In genomic region chr13:98208842-98209241, GRCm38 (mm10) we compare ENCODE assay signal across 11 mouse cellular contexts. TPM values are rescaled to one million over a fixed set of nuclear protein-coding genes. Genes with fewer than 3 reads are reported as not detected.
DNase-seq lines count a peak whose midpoint lies in the region; ATAC-seq and TF ChIP-seq lines count a peak whose summit lies in the region.
"Had no signal": no experiment of that assay in that cellular context is flagged by ENCODE, and none has a peak within 500 bp of the region (broad histone marks: within the 10 kb centered on the region; RNA-seq: fewer than 3 reads in every experiment).

No protein-coding gene starts in this region.

- TF ChIP-seq CTCF in lung, postnatal 0 days (IDR thresholded peaks at IDR 0.05): peak; percentile 52
- peak; percentile 85 for TF ChIP-seq CTCF in layer of hippocampus, adult 2 months (conservative IDR thresholded peaks at IDR 0.05)

- intact Hi-C loops in gastrocnemius, postnatal 14 days (cut with DNase I; ENCODE audit: low total_unique reads): no loop called here

- no peaks in the 10 kb centered on the region for H3K9me3 ChIP-seq in lung, postnatal 0 days (ENCODE audit: low read length)
- H3K9me3 ChIP-seq: embryonic facial prominence, embryonic 15.5 days; G1E; neural tube, embryonic 12.5 days had no signal

- 27% methylated on average over 9 of the region's 9 CpGs for WGBS in lung, postnatal 0 days

- H3K9ac ChIP-seq in lung, postnatal 0 days (replicated peaks; ENCODE audit: low read depth): no peak overlapping the region
- H3K9ac ChIP-seq: embryonic facial prominence, embryonic 15.5 days; neural tube, embryonic 12.5 days had no signal

- no peak overlapping the region for H3K4me3 ChIP-seq in lung, postnatal 0 days (ENCODE audit: low read depth, low read length)
- H3K4me3 ChIP-seq in layer of hippocampus, adult 2 months: no peak overlapping the region
- H3K4me3 ChIP-seq: embryonic facial prominence, embryonic 15.5 days; neural tube, embryonic 12.5 days had no signal

- ATAC-seq in lung, postnatal 0 days: no peak

- TF ChIP-seq EP300 in lung, postnatal 0 days (IDR thresholded peaks at IDR 0.05): no peak

- peak; percentile 11 for DNase-seq in gastrocnemius, postnatal 14 days
- no peak for DNase-seq in gastrocnemius, postnatal 4 days (ENCODE audit: low spot score in 2 of 2)
- DNase-seq in lung, postnatal 0 days (ENCODE audit: low spot score): no peak
- no peak for DNase-seq in lung, postnatal 25 days (ENCODE audit: low spot score)
- peak; percentile 24 to 61 for DNase-seq in layer of hippocampus, adult 2 months (ENCODE audit: low spot score in 2 of 2)
- DNase-seq in testis, postnatal 10 days (ENCODE audit: low spot score): peak; percentile 53
- no peak for DNase-seq in spleen, postnatal 14 days (ENCODE audit: low spot score in 2 of 2)
- DNase-seq in frontal cortex, postnatal 14 days (ENCODE audit: low spot score in 2 of 2): no peak

- no peak overlapping the region for H3K27ac ChIP-seq in lung, postnatal 0 days (ENCODE audit: low read length)
- no peak overlapping the region for H3K27ac ChIP-seq in layer of hippocampus, adult 2 months
- H3K27ac ChIP-seq: embryonic facial prominence, embryonic 15.5 days; neural tube, embryonic 12.5 days had no signal

- no peak overlapping the region for H3K4me2 ChIP-seq in lung, postnatal 0 days (replicated peaks; ENCODE audit: low read depth, low read length)
- H3K4me2 ChIP-seq: embryonic facial prominence, embryonic 15.5 days; neural tube, embryonic 12.5 days had no signal

- H3K4me1 ChIP-seq in lung, postnatal 0 days (ENCODE audit: insufficient read depth, low read depth, low read length): no peaks in the 10 kb centered on the region

- no peaks in the 10 kb centered on the region for H3K36me3 ChIP-seq in lung, postnatal 0 days (ENCODE audit: insufficient read depth, low read length)
- H3K36me3 ChIP-seq: embryonic facial prominence, embryonic 15.5 days; G1E; neural tube, embryonic 12.5 days had no signal

- no peaks in the 10 kb centered on the region for H3K27me3 ChIP-seq in lung, postnatal 0 days (replicated peaks; ENCODE audit: insufficient read depth, low read length)
- H3K27me3 ChIP-seq: neural tube, embryonic 12.5 days had no signal

RNA-seq across cellular contexts. Expression of gene Arhgef28, which starts 2.6 kb away (rescaled TPM):
- total RNA-seq in gastrocnemius, postnatal 14 days (2021): 1 to 10 TPM; 3.8 to 4.6 TPM
- 1 to 10 TPM; 4.8 to 5.9 TPM for total RNA-seq in gastrocnemius, postnatal 4 days (2021)
- polyA plus RNA-seq in lung, postnatal 0 days (2015; fragmentation: Nextera tagmentation; extraction: Ambion mirVana): 42.9 and 53.0 TPM in 2 replicates
- total RNA-seq in layer of hippocampus, adult 2 months (2021): 100 to 1,000 TPM; 103 to 110 TPM
- polyA plus RNA-seq: G1E had no signal

RNA-seq across cellular contexts. Expression of gene Utp15, which starts 54.0 kb away (rescaled TPM):
- total RNA-seq in gastrocnemius, postnatal 14 days (2021): 1 to 10 TPM; 3.6 to 4.5 TPM
- total RNA-seq in gastrocnemius, postnatal 4 days (2021): 1 to 10 TPM; 8.4 to 9.9 TPM
- 8.4 and 8.7 TPM in 2 replicates for polyA plus RNA-seq in lung, postnatal 0 days (2015; fragmentation: Nextera tagmentation; extraction: Ambion mirVana)
- total RNA-seq in layer of hippocampus, adult 2 months (2021): 10 to 100 TPM; 21.5 to 22.5 TPM

RNA-seq across cellular contexts. Expression of gene Ankra2, which starts 54.0 kb away (rescaled TPM):
- total RNA-seq in gastrocnemius, postnatal 14 days (2021): 10 to 100 TPM; 13.4 to 14.2 TPM
- total RNA-seq in gastrocnemius, postnatal 4 days (2021): 10 to 100 TPM; 22.0 to 24.8 TPM
- 22.1 and 24.2 TPM in 2 replicates for polyA plus RNA-seq in lung, postnatal 0 days (2015; fragmentation: Nextera tagmentation; extraction: Ambion mirVana)
- total RNA-seq in layer of hippocampus, adult 2 months (2021): 10 to 100 TPM; 50.0 to 50.4 TPM

Comparison
In these comparisons a context has a peak if more than half of its experiments do, and no peak if none do; other contexts are left out.
1. DNase-seq: peak in gastrocnemius, postnatal 14 days (single experiment), layer of hippocampus, adult 2 months (2 of 2) and testis, postnatal 10 days (single experiment); none in gastrocnemius, postnatal 4 days (0 of 2), lung, postnatal 0 days (single experiment), lung, postnatal 25 days (single experiment), spleen, postnatal 14 days (0 of 2) and frontal cortex, postnatal 14 days (0 of 2).
2. RNA of gene Arhgef28, which starts 2.6 kb away (total RNA-seq): 103 to 110 TPM in layer of hippocampus, adult 2 months; 4.8 to 5.9 TPM in gastrocnemius, postnatal 4 days and 3.8 to 4.6 TPM in gastrocnemius, postnatal 14 days; every median in the first group is over 10 times any median in the second.